Mouse (Mus musculus) heart, embryonic 12.5 days (tissue): Measurements from ENCODE around the gene Armc9. TPM values are rescaled to one million over a fixed set of nuclear protein-coding genes. Genes with fewer than 3 reads are reported as not detected.
A peak's percentile ranks its signal among the peaks of the same experiment; 100 is the strongest.

Experiments
- ATAC-seq: fragments of 200-750 bp; cut with Nextera tagmentation; 2 replicates; pipeline ENCODE4 v1.8.0; 2017; ENCODE audit warnings: moderate TSS enrichment, moderate library complexity; ENCODE audit not compliant: insufficient number of reproducible peaks, low FRiP score
- H3K27ac ChIP-seq: fragments of 300-500 bp; sonication (generic); 2 replicates; pipeline ENCODE4 v1.5.1; 2016; ENCODE audit warnings: mild to moderate bottlenecking, moderate library complexity; ENCODE audit not compliant: poor library complexity, severe bottlenecking
- H3K27me3 ChIP-seq: fragments of 300-500 bp; sonication (generic); replicated peaks from 2 replicates; pipeline ENCODE4 v1.6.1; 2016; ENCODE audit warnings: mild to moderate bottlenecking, moderate library complexity
- H3K36me3 ChIP-seq: fragments of 300-500 bp; sonication (generic); 2 replicates; pipeline ENCODE4 v1.6.1; 2016; ENCODE audit warnings: mild to moderate bottlenecking, moderate library complexity
- H3K4me1 ChIP-seq: fragments of 300-500 bp; sonication (generic); replicated peaks from 2 replicates; pipeline ENCODE4 v1.6.1; 2016; ENCODE audit warnings: mild to moderate bottlenecking
- H3K4me2 ChIP-seq: fragments of 300-500 bp; sonication (generic); 2 replicates; pipeline ENCODE4 v1.6.1; 2016; ENCODE audit warnings: mild to moderate bottlenecking, moderate library complexity
- H3K4me3 ChIP-seq: fragments of 300-500 bp; sonication (generic); 2 replicates; pipeline ENCODE4 v1.5.1; 2016; ENCODE audit warnings: mild to moderate bottlenecking
- H3K9ac ChIP-seq: fragments of 300-500 bp; sonication (generic); 2 replicates; pipeline ENCODE4 v1.6.1; 2016; ENCODE audit warnings: mild to moderate bottlenecking, moderate library complexity
- H3K9me3 ChIP-seq: fragments of 300-500 bp; sonication (generic); replicated peaks from 2 replicates; pipeline ENCODE4 v1.6.1; 2016; ENCODE audit warnings: mild to moderate bottlenecking, moderate library complexity
- WGBS: fragments of 180-500 bp; shearing (Covaris S2); methylation state at CpG from one replicate; pipeline ENCODE4 v1.1.7; 2016; 5-methylcytosine and 5-hydroxymethylcytosine counted together
- polyA plus RNA-seq: library from polyadenylated mRNA; unstranded; fragments of >200 nt; fragmentation: Nextera tagmentation; extraction: Ambion mirVana; gene quantifications from 2 replicates; pipeline ENCODE4 v1.2.1, GENCODE M21; 2016

Armc9 gene
- polyA plus RNA-seq, 1 experiment from 2014 or later: 14.2 TPM

DNA sequence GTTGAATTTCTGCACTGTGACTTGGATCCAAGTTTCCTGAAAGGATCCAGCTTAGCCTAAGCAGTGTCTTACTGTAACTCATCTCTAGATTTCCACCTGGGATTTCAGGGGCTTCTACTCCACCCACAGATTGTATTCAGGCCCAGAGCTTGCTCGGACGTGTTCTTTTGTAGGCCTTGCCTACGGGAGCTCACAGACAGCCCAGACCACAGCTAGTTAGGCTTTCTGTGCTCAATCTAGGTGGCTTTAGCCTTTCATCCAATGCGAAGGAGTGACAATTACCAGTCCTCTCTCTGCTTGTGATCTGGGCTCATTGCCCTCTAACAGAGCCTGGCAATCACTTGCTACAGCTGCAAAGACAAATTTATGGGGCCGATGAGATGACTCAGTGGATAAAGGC lies 8.3 kb upstream of the Armc9 start:
- no peak overlapping the region for H3K27ac ChIP-seq
- no peaks in the 10 kb centered on the region for H3K9me3 ChIP-seq
- no peak overlapping the region for H3K4me2 ChIP-seq
- H3K36me3 ChIP-seq: peaks cover 3% of the 10 kb centered on the region
- WGBS: 80% methylated on average over 5 of the region's 5 CpGs
- H3K4me1 ChIP-seq: 0 out of 2 replicates have a peak, but pooled peaks cover 6% of the 10 kb centered on the region
- H3K9ac ChIP-seq: no peak overlapping the region
- no peak overlapping the region for H3K4me3 ChIP-seq
- no peaks in the 10 kb centered on the region for H3K27me3 ChIP-seq
- ATAC-seq: no peak

DNA sequence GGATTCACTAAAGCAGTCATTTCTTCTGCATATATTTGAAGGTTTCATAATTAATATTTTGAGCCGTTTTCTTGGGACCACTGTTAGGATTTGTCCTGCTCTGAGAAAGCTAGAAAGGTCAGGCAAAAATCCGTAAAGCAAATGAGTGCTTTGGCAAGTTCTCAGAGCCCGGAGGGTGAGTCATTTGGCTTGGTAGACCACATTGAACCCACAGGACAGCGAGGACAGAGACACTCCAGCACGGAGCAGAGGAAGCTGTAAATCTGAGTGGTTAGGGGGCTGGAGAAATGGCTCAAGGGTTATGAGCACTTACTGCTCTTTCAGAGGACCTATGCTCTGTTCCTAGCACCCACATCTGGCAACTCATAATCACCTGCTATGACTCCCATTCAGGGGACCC lies 7.0 kb upstream of the Armc9 start:
- ATAC-seq: no peak
- H3K9ac ChIP-seq: no peak overlapping the region
- WGBS: 72% methylated on average over 5 of the region's 5 CpGs

DNA sequence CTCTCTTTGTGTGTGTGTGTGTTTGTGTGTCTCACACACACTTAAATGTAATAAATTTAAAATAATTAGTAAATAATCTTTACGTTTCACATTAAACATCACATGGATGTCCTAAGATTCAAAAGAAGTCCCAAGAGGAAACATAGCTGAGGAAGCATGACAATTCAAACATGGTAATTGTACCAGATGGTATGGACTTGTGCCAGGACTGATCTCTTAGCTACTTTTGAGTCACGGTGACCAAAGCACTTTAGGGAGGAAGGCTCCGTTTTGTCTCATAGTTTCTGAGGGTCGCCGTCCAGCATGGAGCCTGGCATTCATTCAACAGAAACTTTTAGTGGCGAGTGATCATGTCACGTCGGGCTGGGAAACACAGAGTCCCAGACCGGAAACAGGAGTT lies 6.4 kb upstream of the Armc9 start:
- H3K9me3 ChIP-seq: no peaks in the 10 kb centered on the region
- H3K4me2 ChIP-seq: no peak overlapping the region
- H3K4me1 ChIP-seq: 0 out of 2 replicates have a peak, but pooled peaks cover 5% of the 10 kb centered on the region
- H3K27ac ChIP-seq: no peak overlapping the region
- 74% methylated on average over 9 of the region's 9 CpGs for whole genome bisulfite sequencing
- no peak overlapping the region for H3K9ac ChIP-seq
- no peak for ATAC-seq
- no peaks in the 10 kb centered on the region for H3K36me3 ChIP-seq
- no peaks in the 10 kb centered on the region for H3K27me3 ChIP-seq
- H3K4me3 ChIP-seq: no peak overlapping the region

More for the DNA sequence above, 7.0 kb upstream of the Armc9 start:
- H3K36me3 ChIP-seq: no peaks in the 10 kb centered on the region
- H3K9me3 ChIP-seq: no peaks in the 10 kb centered on the region
- no peak overlapping the region for H3K4me2 ChIP-seq
- H3K4me3 ChIP-seq: no peak overlapping the region
- H3K27me3 ChIP-seq: no peaks in the 10 kb centered on the region
- H3K4me1 ChIP-seq: 0 out of 2 replicates have a peak, but pooled peaks cover 5% of the 10 kb centered on the region
- H3K27ac ChIP-seq: no peak overlapping the region

DNA sequence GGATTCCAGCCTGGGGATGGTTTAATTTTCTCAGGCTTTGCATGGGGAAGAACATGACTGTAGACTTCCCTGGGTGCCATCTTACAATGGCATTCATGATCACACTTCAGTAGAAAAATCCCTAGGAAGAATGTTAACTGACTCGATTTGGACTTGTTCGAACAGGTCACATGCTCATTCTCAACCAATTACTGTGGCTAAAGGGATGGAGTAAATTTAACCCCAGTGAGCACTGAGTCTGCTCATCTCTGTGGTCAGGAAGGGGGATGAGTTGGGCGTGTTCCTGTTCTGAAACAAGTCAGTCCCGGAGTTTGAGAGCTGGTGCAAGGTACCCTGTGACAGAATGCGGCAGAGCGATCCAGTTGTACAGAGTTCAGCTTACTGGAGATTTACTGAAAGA lies 3.7 kb upstream of the Armc9 start:
- Histone ChIP-seq H3K4me1 (peaks cover 15% of the 10 kb centered on the region), H3K9ac (no peak overlapping the region), H3K27me3 (no peaks in the 10 kb centered on the region), H3K9me3 (no peaks in the 10 kb centered on the region), H3K27ac (no peak overlapping the region), H3K36me3 (no peaks in the 10 kb centered on the region), H3K4me3 (no peak overlapping the region), H3K4me2 (no peak overlapping the region)
- WGBS: 74% methylated on average over 6 of the region's 6 CpGs
- ATAC-seq: no peak

DNA sequence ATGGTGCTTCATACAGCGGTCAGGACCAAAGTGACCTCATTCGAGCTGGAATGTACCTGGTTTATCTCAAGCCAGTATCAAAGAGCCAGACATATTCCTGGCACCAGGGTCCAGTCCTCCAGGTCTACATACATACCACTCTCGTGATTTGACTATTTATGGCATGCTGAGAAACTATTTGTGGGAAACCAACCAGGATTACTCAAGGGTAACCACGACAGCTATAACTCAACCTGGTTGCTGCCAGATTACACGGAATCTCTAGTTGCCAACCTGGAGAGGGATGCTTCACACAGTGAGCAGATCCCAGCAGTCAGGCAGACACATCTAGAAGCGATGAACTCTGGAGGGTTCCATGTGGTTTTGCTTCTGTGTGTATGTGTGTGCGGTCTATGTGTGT lies 3.2 kb upstream of the Armc9 start:
- 57% methylated on average over 7 of the region's 7 CpGs for WGBS
- Histone ChIP-seq H3K27ac (no peak overlapping the region), H3K4me2 (no peak overlapping the region), H3K4me1 (peaks cover 15% of the 10 kb centered on the region), H3K9me3 (no peaks in the 10 kb centered on the region), H3K4me3 (no peak overlapping the region), H3K36me3 (no peaks in the 10 kb centered on the region), H3K9ac (no peak overlapping the region), H3K27me3 (no peaks in the 10 kb centered on the region)
- ATAC-seq: no peak

DNA sequence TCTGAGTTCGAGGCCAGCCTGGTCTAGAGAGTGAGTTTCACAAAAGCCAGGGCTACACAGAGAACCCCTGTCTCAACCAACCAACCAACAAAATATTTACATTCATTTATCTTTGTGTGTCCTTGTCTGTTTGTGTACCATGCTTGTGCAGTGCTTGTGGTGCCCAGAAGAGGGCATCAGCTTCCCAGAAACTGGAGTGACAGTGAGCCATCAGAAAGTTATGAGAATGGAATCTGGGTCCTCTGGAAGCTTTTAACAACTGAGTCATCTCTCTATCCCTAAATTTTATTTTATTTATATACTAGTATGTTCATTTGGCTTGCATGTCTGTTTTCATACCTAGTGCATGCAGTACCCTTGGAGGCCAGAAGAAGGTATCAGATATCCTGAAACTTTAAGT lies 2.0 kb upstream of the Armc9 start:
- no peak overlapping the region for H3K27ac ChIP-seq
- peaks cover 15% of the 10 kb centered on the region for H3K4me1 ChIP-seq
- H3K9me3 ChIP-seq: no peaks in the 10 kb centered on the region
- no peak overlapping the region for H3K4me3 ChIP-seq
- no peaks in the 10 kb centered on the region for H3K27me3 ChIP-seq
- H3K4me2 ChIP-seq: no peak overlapping the region
- no peak overlapping the region for H3K9ac ChIP-seq
- WGBS: 90% methylated on average over 1 of the region's 1 CpGs
- no peak for ATAC-seq
- 0 out of 2 replicates have a peak, but pooled peaks cover under 1% of the 10 kb centered on the region for H3K36me3 ChIP-seq

DNA sequence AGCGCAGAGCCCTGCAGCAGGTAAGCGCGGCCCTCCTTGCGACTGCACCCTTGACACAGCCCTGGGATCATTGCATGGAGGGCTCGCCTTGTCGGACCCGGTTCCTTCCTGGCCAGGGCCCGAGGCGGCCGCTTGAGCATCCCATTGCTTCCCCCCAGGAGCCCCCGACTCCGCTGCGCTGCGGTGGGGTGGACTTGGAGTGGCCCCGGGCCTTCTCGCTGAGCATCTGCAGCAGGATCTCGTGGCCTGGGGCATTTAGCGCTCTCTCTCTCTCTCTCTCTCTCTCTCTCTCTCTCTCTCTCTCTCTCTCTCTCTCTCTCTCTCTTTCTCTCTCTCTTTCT lies 214 bp downstream of the Armc9 start:
- under 1% methylated on average over 17 of the region's 18 CpGs for WGBS
- H3K4me2 ChIP-seq: peak overlapping the region; percentile 87
- no peak; the same call in 1 of the 2 replicates for ATAC-seq
- H3K27me3 ChIP-seq: no peaks in the 10 kb centered on the region
- peak overlapping the region; percentile 87 for H3K9ac ChIP-seq
- no peaks in the 10 kb centered on the region for H3K9me3 ChIP-seq
- peak overlapping the region; percentile 77 for H3K4me3 ChIP-seq
- peaks cover 4% of the 10 kb centered on the region; the same call in 1 of the 2 replicates for H3K36me3 ChIP-seq
- no peak overlapping the region for H3K27ac ChIP-seq
- H3K4me1 ChIP-seq: peaks cover 15% of the 10 kb centered on the region

DNA sequence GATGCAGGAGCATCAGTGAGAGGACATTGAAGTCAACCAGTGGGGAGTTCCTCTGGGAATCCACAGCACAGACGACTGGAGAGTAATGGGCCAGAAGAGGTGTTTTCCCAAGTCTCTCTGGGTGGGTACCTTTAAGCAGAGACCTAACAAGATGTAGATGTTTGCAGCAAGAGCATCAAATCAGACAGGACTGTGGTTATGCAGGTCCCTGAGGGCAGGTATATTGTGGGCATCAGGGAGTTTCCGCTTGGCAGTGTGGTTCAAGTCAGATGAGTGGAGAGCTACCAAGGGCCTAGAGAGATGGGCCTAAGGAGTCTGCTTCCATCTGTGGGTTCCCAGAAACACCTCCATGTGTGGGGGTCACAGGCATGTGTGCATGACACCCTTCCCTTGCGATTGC lies 1.5 kb downstream of the Armc9 start:
- no peaks in the 10 kb centered on the region for H3K27me3 ChIP-seq
- H3K9ac ChIP-seq: 0 out of 2 replicates have a peak overlapping the region, but pooled peaks have one; percentile 16
- H3K4me1 ChIP-seq: peaks cover 13% of the 10 kb centered on the region
- no peak overlapping the region for H3K4me2 ChIP-seq
- no peak for ATAC-seq
- H3K9me3 ChIP-seq: no peaks in the 10 kb centered on the region
- H3K4me3 ChIP-seq: no peak overlapping the region
- WGBS: 76% methylated on average over 3 of the region's 3 CpGs
- no peak overlapping the region for H3K27ac ChIP-seq
- peaks cover 16% of the 10 kb centered on the region for H3K36me3 ChIP-seq

DNA sequence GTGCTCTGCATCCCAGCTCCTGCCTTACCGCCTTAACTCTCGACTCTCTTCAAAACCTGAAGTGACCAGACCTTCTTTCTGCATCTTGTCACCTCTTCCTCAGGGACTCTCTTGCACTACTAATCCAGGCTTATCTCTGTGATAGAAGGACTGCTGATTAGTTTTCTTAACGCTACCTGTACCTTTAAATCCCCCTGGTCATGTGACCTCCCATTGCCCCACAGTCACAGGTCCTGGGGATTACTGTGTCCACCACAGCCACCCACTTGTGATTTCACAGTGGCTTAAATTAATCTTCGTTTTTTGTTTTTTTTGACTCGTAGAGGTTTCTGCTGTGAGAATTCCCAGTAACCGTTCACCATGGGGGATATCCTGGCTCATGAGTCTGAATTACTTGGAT lies 2.0 kb downstream of the Armc9 start:
- no peak for ATAC-seq

DNA sequence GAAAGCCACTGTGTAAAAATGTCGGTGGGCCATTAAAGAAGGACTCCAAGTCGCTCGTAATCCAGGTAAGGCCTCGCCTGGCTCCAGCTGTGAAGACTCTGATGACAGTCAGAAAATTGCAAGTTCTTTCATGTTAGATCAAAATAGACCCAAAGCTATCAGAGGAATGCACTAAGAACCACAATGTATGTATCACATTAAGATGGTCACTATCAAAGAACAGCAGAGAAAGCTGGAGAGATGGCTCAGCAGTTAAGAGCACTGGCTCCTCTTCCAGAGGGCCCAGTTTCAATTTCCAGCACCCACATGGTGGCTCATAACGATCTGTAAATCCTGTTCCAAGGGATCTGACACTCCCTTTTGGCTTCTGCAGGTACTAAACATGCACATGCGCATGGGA lies 5.5 kb downstream of the Armc9 start:
- Histone ChIP-seq H3K36me3 (peaks cover 43% of the 10 kb centered on the region), H3K27me3 (no peaks in the 10 kb centered on the region), H3K4me3 (no peak overlapping the region), H3K9me3 (no peaks in the 10 kb centered on the region), H3K27ac (no peak overlapping the region), H3K4me1 (peaks cover 4% of the 10 kb centered on the region), H3K9ac (no peak overlapping the region), H3K4me2 (no peak overlapping the region)
- WGBS: 87% methylated on average over 6 of the region's 6 CpGs
- no peak for ATAC-seq

More for the DNA sequence above, 2.0 kb downstream of the Armc9 start:
- Histone ChIP-seq H3K36me3 (peaks cover 21% of the 10 kb centered on the region), H3K9ac (no peak overlapping the region), H3K27ac (no peak overlapping the region), H3K4me1 (peaks cover 10% of the 10 kb centered on the region), H3K4me3 (no peak overlapping the region), H3K4me2 (no peak overlapping the region), H3K27me3 (no peaks in the 10 kb centered on the region), H3K9me3 (no peaks in the 10 kb centered on the region)
- WGBS: 71% methylated on average over 6 of the region's 6 CpGs

DNA sequence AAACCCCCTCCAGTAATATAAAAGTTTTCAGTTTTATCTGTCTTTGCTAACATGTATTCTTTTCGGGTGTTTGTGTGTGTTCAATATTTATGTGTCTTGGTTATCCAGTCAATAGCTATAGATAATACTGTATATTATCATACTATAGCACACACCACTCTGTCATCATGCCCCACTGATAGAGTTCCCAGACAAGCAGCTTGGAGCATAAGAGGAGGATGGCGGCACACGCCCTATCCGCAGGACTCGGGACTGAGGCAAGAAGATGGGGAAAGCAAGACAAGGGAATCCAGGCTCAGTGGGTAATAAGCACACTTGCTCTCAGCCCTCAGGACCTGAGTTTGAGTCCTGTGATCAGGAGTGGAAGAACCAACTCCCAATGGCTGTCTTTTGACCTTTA lies 5.9 kb downstream of the Armc9 start:
- Histone ChIP-seq H3K27ac (no peak overlapping the region), H3K27me3 (no peaks in the 10 kb centered on the region), H3K4me2 (no peak overlapping the region), H3K36me3 (peaks cover 46% of the 10 kb centered on the region), H3K4me3 (no peak overlapping the region), H3K4me1 (no peaks in the 10 kb centered on the region), H3K9me3 (no peaks in the 10 kb centered on the region), H3K9ac (no peak overlapping the region)
- ATAC-seq: no peak
- WGBS: 92% methylated on average over 5 of the region's 5 CpGs

DNA sequence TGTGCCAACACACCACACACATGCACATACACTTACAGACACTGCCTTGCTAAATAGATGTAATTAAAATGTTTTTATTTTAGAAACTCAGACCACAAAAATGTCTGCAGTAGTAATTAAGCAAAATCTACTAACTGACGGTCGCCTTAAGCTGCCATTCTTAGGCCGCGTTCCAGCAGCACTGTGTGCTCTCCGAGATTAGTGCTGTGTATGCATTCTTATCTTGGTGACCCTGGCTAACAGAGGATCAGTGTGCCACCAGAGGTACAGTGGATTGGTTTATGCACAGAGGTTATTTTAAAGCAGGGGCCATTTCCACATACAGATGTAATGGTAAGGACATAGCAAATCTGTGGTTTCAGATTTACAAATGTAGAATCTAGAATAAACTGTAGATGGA lies 6.5 kb downstream of the Armc9 start:
- no peak overlapping the region for H3K9ac ChIP-seq
- H3K4me3 ChIP-seq: no peak overlapping the region
- WGBS: 69% methylated on average over 5 of the region's 5 CpGs
- H3K4me2 ChIP-seq: no peak overlapping the region
- no peaks in the 10 kb centered on the region for H3K4me1 ChIP-seq
- H3K36me3 ChIP-seq: peaks cover 47% of the 10 kb centered on the region
- H3K9me3 ChIP-seq: no peaks in the 10 kb centered on the region
- H3K27ac ChIP-seq: no peak overlapping the region
- H3K27me3 ChIP-seq: no peaks in the 10 kb centered on the region
- no peak for ATAC-seq
